Mouse (Mus musculus): Measurements from ENCODE around the gene Bbip1. TPM values are rescaled to one million over a fixed set of nuclear protein-coding genes. Genes with fewer than 3 reads are reported as not detected.

Gene Bbip1
- total and polyA plus RNA-seq, 3 experiments: 71.3 to 75.9 TPM; not detected in 1

- peaks cover 0 to 50% of the 10 kb centered on the region in 2 experiments; a peak in 2 of 4 replicates for H3K36me3 ChIP-seq (ENCODE audit: control insufficient read depth in 1 of 2, insufficient read depth in 2 of 2, low read length in 2 of 2)
- peak overlapping the region; percentile 41 for H3K9ac ChIP-seq (ENCODE audit: control insufficient read depth, low read depth, low read length, poor library complexity, severe bottlenecking)
- peak; percentile 76 for DNase-seq (ENCODE audit: low read depth, low spot score)
- peak; percentile 82 for TF ChIP-seq GATA1 (IDR thresholded peaks at IDR 0.05; ENCODE audit: low read depth, low read length)
- no peak for TF ChIP-seq CHD2 (IDR thresholded peaks at IDR 0.05; ENCODE audit: low read length)
- TF ChIP-seq TCF12 (IDR thresholded peaks at IDR 0.05; ENCODE audit: low read depth, low read length): peak; percentile 93
- no peak for TF ChIP-seq POLR2AphosphoS2 (IDR thresholded peaks at IDR 0.05; ENCODE audit: low read length)
- no peak for TF ChIP-seq MAFK (IDR thresholded peaks at IDR 0.05; ENCODE audit: borderline replicate concordance, low read depth, low read length)
- TF ChIP-seq USF1 (IDR thresholded peaks at IDR 0.05; ENCODE audit: low read depth, low read length): peak; percentile 48; the same call in 1 of the 2 replicates
- TF ChIP-seq SMC3 (IDR thresholded peaks at IDR 0.05; ENCODE audit: low read depth, low read length): no peak
- no peak for TF ChIP-seq MEF2A (IDR thresholded peaks at IDR 0.05; ENCODE audit: extremely low read depth, insufficient replicate concordance, low read depth, low read length, poor library complexity, severe bottlenecking)
- peak; percentile 77 for TF ChIP-seq SIN3A (IDR thresholded peaks at IDR 0.05; ENCODE audit: low read length)
- no peak for TF ChIP-seq NRF1 (IDR thresholded peaks at IDR 0.05; ENCODE audit: insufficient read depth, low read depth, low read length, poor library complexity, severe bottlenecking)
- TF ChIP-seq HCFC1 (IDR thresholded peaks at IDR 0.05; ENCODE audit: low read depth, low read length): peak; percentile 40; the same call in 1 of the 2 replicates
- TF ChIP-seq MXI1 (IDR thresholded peaks at IDR 0.05; ENCODE audit: low read depth, low read length): peak; percentile 65
- no peak for TF ChIP-seq CHD1 (IDR thresholded peaks at IDR 0.05; ENCODE audit: low read depth, low read length)
- TF ChIP-seq EP300 (IDR thresholded peaks at IDR 0.05; ENCODE audit: low read depth in 1 of 2, low read length in 2 of 2): peak; percentile 71 to 89
- no peak for TF ChIP-seq UBTF (IDR thresholded peaks at IDR 0.05; ENCODE audit: borderline replicate concordance, insufficient read depth, low read depth, low read length)
- TF ChIP-seq CTCF (IDR thresholded peaks at IDR 0.05 in 2 of 3, conservative IDR thresholded peaks at IDR 0.05 in 1 of 3; ENCODE audit: control insufficient read depth in 1 of 3, insufficient read depth in 1 of 3, low read depth in 2 of 3, low read length in 3 of 3, poor library complexity in 1 of 3, severe bottlenecking in 1 of 3): no peak
- no peak for TF ChIP-seq TBP (IDR thresholded peaks at IDR 0.05; ENCODE audit: low read depth, low read length)
- peak; percentile 93 for TF ChIP-seq ETS1 (IDR thresholded peaks at IDR 0.05; ENCODE audit: low read depth, low read length)
- 0 out of 2 replicates have a peak, but pooled peaks have one; percentile 7 for TF ChIP-seq ELF1 (IDR thresholded peaks at IDR 0.05; ENCODE audit: low read depth, low read length)
- TF ChIP-seq RCOR1 (IDR thresholded peaks at IDR 0.05; ENCODE audit: low read depth, low read length): peak; percentile 51; the same call in 1 of the 2 replicates
- no peak for TF ChIP-seq GABPA (IDR thresholded peaks at IDR 0.05; ENCODE audit: low read depth, low read length)
- no peak for TF ChIP-seq POLR2AphosphoS5 (IDR thresholded peaks at IDR 0.05; ENCODE audit: borderline replicate concordance, low read depth, low read length)
- no peak for TF ChIP-seq ZKSCAN1 (IDR thresholded peaks at IDR 0.05; ENCODE audit: low read depth, low read length)
- peak; percentile 51; the same call in 1 of the 2 replicates for TF ChIP-seq BHLHE40 (IDR thresholded peaks at IDR 0.05; ENCODE audit: borderline replicate concordance, low read depth, low read length)
- no peak for TF ChIP-seq MAZ (IDR thresholded peaks at IDR 0.05; ENCODE audit: low read depth, low read length)
- TF ChIP-seq TAL1 (IDR thresholded peaks at IDR 0.05; ENCODE audit: low read length): peak; percentile 63
- no peak for TF ChIP-seq RAD21 (IDR thresholded peaks at IDR 0.05; ENCODE audit: low read depth, low read length)
- 0 out of 2 replicates have a peak, but pooled peaks have one; percentile 30 for TF ChIP-seq MYC (IDR thresholded peaks at IDR 0.05; ENCODE audit: low read depth, low read length)
- no peak for TF ChIP-seq JUND (IDR thresholded peaks at IDR 0.05; ENCODE audit: low read depth, low read length)
- no peak for TF ChIP-seq POLR2A (IDR thresholded peaks at IDR 0.05; ENCODE audit: control insufficient read depth in 1 of 2, insufficient read depth in 1 of 2, low read depth in 1 of 2, low read length in 2 of 2, poor library complexity in 1 of 2)
- TF ChIP-seq MYB (IDR thresholded peaks at IDR 0.05; ENCODE audit: low read depth, low read length): peak; percentile 81
- TF ChIP-seq NELFE (IDR thresholded peaks at IDR 0.05; ENCODE audit: low read depth, low read length): no peak
- TF ChIP-seq ZMIZ1 (IDR thresholded peaks at IDR 0.05; ENCODE audit: low read depth, low read length): no peak
- no peak; the same call in 1 of the 2 replicates for TF ChIP-seq MAX (IDR thresholded peaks at IDR 0.05; ENCODE audit: low read length)
- TF ChIP-seq ZNF384 (IDR thresholded peaks at IDR 0.05; ENCODE audit: low read depth, low read length): no peak
Measured at GRCm38 (mm10) chr19:53886576-53887370, 57.7 kb downstream of the Bbip1 start.

More at GRCm38 (mm10) chr19:53886576-53887370, 57.7 kb downstream of the Bbip1 start:
- peak overlapping the region; percentile 65 for H3K27ac ChIP-seq (ENCODE audit: control insufficient read depth, low read depth, low read length)
- H3K4me3 ChIP-seq (ENCODE audit: control insufficient read depth in 1 of 2, insufficient read depth in 1 of 2, low read depth in 2 of 2, low read length in 2 of 2): no peak overlapping the region
- H3K9me3 ChIP-seq (replicated peaks; ENCODE audit: insufficient read depth, low read length): no peaks in the 10 kb centered on the region
- H3K79me2 ChIP-seq (ENCODE audit: control insufficient read depth, insufficient read depth, low read length, poor library complexity): no peaks in the 10 kb centered on the region
- H3K27me3 ChIP-seq (ENCODE audit: control insufficient read depth in 1 of 2, insufficient read depth in 2 of 2, low read length in 2 of 2): no peaks in the 10 kb centered on the region
- peaks cover 40 to 52% of the 10 kb centered on the region in 2 experiments for H3K4me1 ChIP-seq (ENCODE audit: control insufficient read depth in 1 of 2, insufficient read depth in 2 of 2, low read length in 2 of 2)

Data from MEL (cell line).